Mouse (Mus musculus) liver, embryonic 14.5 days (tissue): ENCODE measurements at regions not wholly inside any gene's neighbourhood (a gene's known extent, or its start where the extent isn't known, plus 50 kb on each side); places are given as distances from the start of the nearest gene placed in this dataset.

Source experiments
- ATAC-seq: fragments of 200-750 bp; cut with Nextera tagmentation; 2 replicates; pipeline ENCODE4 v1.8.0; 2017; ENCODE audit warnings: moderate number of reproducible peaks, mild to moderate bottlenecking, moderate library complexity; ENCODE audit not compliant: insufficient read depth
- DNase-seq, 3 experiments: peaks; one replicate each; pipeline ENCODE4 v3.0.0-alpha.2; 2012 to 2013; ENCODE audit warnings: low read depth in 3 of 3, low spot score in 3 of 3
- H3K27ac ChIP-seq: fragments of 300-500 bp; sonication (generic); 2 replicates; pipeline ENCODE4 v1.5.1; 2014; ENCODE audit warnings: moderate library complexity, mild to moderate bottlenecking, control low read depth, inconsistent platforms
- H3K27me3 ChIP-seq: fragments of 300-500 bp; sonication (generic); 2 replicates; pipeline ENCODE4 v1.6.1; 2014; ENCODE audit warnings: mild to moderate bottlenecking, low read length, moderate library complexity; ENCODE audit not compliant: control insufficient read depth, insufficient read depth
- H3K36me3 ChIP-seq: fragments of 300-500 bp; sonication (generic); replicated peaks from 2 replicates; pipeline ENCODE4 v1.6.1; 2014; ENCODE audit warnings: low read depth; ENCODE audit not compliant: control insufficient read depth, insufficient read depth
- H3K4me1 ChIP-seq, 2 experiments: fragments of 200-500 bp in 1 of 2; fragments of 300-500 bp in 1 of 2; sonication (generic) in 1 of 2; replicated peaks; 2 replicates each; pipeline ENCODE4 v1.6.1; 2012 to 2014; ENCODE audit warnings: antibody characterized with exemption in 1 of 2, inconsistent platforms in 1 of 2, low read length in 1 of 2; ENCODE audit not compliant: control insufficient read depth in 2 of 2, insufficient read depth in 2 of 2
- H3K4me2 ChIP-seq: fragments of 300-500 bp; sonication (generic); 2 replicates; pipeline ENCODE4 v1.6.1; 2014; ENCODE audit warnings: low read depth, mild to moderate bottlenecking, control low read depth, moderate library complexity
- H3K4me3 ChIP-seq, 2 experiments: fragments of 200-500 bp in 1 of 2; fragments of 300-500 bp in 1 of 2; sonication (generic) in 1 of 2; 2 replicates each; pipeline ENCODE4 v1.5.1; 2012 to 2014; ENCODE audit warnings: low read depth in 2 of 2, low read length in 2 of 2, mild to moderate bottlenecking in 2 of 2, control low read depth in 1 of 2, inconsistent platforms in 1 of 2, moderate library complexity in 1 of 2; ENCODE audit not compliant: insufficient read depth in 1 of 2
- H3K9ac ChIP-seq: fragments of 300-500 bp; sonication (generic); replicated peaks from 2 replicates; pipeline ENCODE4 v1.6.1; 2014; ENCODE audit warnings: mild to moderate bottlenecking, control low read depth, moderate library complexity
- H3K9me3 ChIP-seq: fragments of 300-500 bp; sonication (generic); 2 replicates; pipeline ENCODE4 v1.6.1; 2016; ENCODE audit warnings: low read length, mixed read lengths; ENCODE audit not compliant: control insufficient read depth
- CTCF ChIP-seq: IDR thresholded peaks from 2 replicates; pipeline ENCODE4 v1.5.1; 2016; ENCODE audit warnings: antibody characterized with exemption, low read depth, control low read depth
- EP300 ChIP-seq: IDR thresholded peaks from 2 replicates; pipeline ENCODE4 v1.6.1; 2016; ENCODE audit warnings: antibody characterized with exemption, low read depth
- WGBS: fragments of 180-500 bp; shearing (Covaris S2); extraction: QIAGEN DNeasy Blood & Tissue Kit; methylation state at CpG from one replicate; pipeline ENCODE4 v1.1.7; 2014; ENCODE audit not compliant: insufficient replicate concordance; 5-methylcytosine and 5-hydroxymethylcytosine counted together

- 64% methylated on average over 4 of the region's 4 CpGs for WGBS
- H3K9me3 ChIP-seq = peaks cover 2% of the 10 kb centered on the region; the same call in 1 of the 2 replicates
- H3K9ac ChIP-seq = no peak overlapping the region
- H3K27me3 ChIP-seq = no peaks in the 10 kb centered on the region
- no peaks in the 10 kb centered on the region for H3K36me3 ChIP-seq
- ATAC-seq (no peak), DNase-seq (no peak)
- H3K4me1 ChIP-seq = peaks cover 5 to 15% of the 10 kb centered on the region in 2 experiments
- no peak overlapping the region for H3K4me3 ChIP-seq
- H3K4me2 ChIP-seq = no peak overlapping the region
- H3K27ac ChIP-seq = no peak overlapping the region
- TF ChIP-seq EP300 (no peak), CTCF (no peak)
Observed at GRCm38 (mm10) chr3:107822499-107822898, 54.5 kb upstream of the Eps8l3 start.

- no peak for TF ChIP-seq CTCF
- no peak for TF ChIP-seq EP300
- no peak for DNase-seq
- ATAC-seq = no peak
- Histone ChIP-seq H3K27me3 (no peaks in the 10 kb centered on the region), H3K27ac (no peak overlapping the region), H3K36me3 (no peaks in the 10 kb centered on the region), H3K9me3 (peaks cover 2% of the 10 kb centered on the region; the same call in 1 of the 2 replicates), H3K4me3 (no peak overlapping the region), H3K4me1 (peaks cover 5 to 15% of the 10 kb centered on the region in 2 experiments), H3K4me2 (no peak overlapping the region), H3K9ac (no peak overlapping the region)
- 26% methylated on average over 2 of the region's 2 CpGs for WGBS
Observed at GRCm38 (mm10) chr3:107821952-107822351, 55.1 kb upstream of the Eps8l3 start.

- Histone ChIP-seq H3K4me1 (peaks cover 5 to 15% of the 10 kb centered on the region in 2 experiments), H3K9ac (no peak overlapping the region), H3K27ac (no peak overlapping the region), H3K9me3 (peaks cover 2% of the 10 kb centered on the region; the same call in 1 of the 2 replicates), H3K4me3 (no peak overlapping the region), H3K4me2 (peak overlapping the region; percentile 29), H3K36me3 (no peaks in the 10 kb centered on the region), H3K27me3 (no peaks in the 10 kb centered on the region)
- ATAC-seq = peak; percentile 43; the same call in 1 of the 2 replicates
- TF ChIP-seq EP300 (peak; percentile 47), CTCF (no peak)
- 11% methylated on average over 3 of the region's 3 CpGs for WGBS
- DNase-seq = no peak
Observed at GRCm38 (mm10) chr3:107819622-107820021, 57.4 kb upstream of the Eps8l3 start.

DNA sequence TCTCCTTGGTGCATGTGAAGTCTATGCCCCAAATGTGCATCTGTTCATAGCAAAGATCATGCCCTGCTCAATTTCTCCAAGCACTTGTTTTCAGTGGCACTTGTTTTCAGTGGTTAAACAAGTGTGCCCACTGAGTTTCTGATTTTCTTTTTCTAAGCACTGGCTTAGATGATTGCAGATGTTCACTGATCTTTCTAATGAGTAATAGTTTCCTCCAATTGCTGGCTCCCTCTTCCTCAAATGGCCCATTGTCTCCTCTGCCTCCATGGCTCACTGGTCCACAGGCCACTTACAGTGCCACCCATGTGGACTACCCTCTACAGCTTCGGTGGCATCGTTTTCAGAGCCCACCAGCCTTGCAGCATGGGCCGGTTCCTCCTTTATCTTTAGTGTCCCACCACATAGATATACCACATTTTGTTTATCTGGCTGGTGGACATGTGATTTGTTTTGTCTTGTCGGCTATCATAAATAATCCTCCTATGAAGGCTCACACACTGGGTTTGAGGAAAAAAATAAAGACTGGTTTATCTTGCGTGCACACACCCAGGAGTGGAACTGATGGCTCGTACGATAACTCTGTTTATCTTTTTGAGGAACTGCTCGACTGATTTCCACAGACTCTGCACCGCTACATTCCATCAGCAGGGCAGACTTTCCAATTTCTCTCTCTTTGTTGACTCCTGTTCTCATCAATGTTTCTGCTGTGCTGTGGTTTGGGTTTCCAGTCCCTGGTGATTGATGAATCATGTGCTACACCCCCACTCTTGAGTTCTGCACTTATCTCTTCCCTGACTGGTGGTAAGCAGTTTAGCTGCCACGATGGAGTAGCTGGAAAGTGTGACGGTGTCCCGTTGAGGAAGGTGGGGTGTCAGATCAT, 58.2 kb upstream of the Eps8l3 start:
- DNase-seq (peak; percentile 20 to 46 (median 31)), ATAC-seq (peak; percentile 71; the same call in 1 of the 2 replicates)
- H3K27ac ChIP-seq = no peak overlapping the region
- H3K9me3 ChIP-seq = peaks cover 2% of the 10 kb centered on the region; the same call in 1 of the 2 replicates
- TF ChIP-seq EP300 (peak; percentile 59), CTCF (no peak)
- H3K27me3 ChIP-seq = no peaks in the 10 kb centered on the region
- peak overlapping the region; percentile 29 for H3K4me2 ChIP-seq
- no peak overlapping the region for H3K9ac ChIP-seq
- H3K36me3 ChIP-seq = no peaks in the 10 kb centered on the region
- H3K4me3 ChIP-seq = no peak overlapping the region
- WGBS = 2% methylated on average over 12 of the region's 12 CpGs
- peaks cover 5 to 15% of the 10 kb centered on the region in 2 experiments for H3K4me1 ChIP-seq

- 45% methylated on average over 3 of the region's 3 CpGs for WGBS
- Histone ChIP-seq H3K4me1 (peaks cover 5 to 16% of the 10 kb centered on the region in 2 experiments), H3K9me3 (no peaks in the 10 kb centered on the region), H3K36me3 (no peaks in the 10 kb centered on the region), H3K4me3 (no peak overlapping the region), H3K4me2 (no peak overlapping the region), H3K27ac (no peak overlapping the region), H3K9ac (no peak overlapping the region), H3K27me3 (no peaks in the 10 kb centered on the region)
- TF ChIP-seq CTCF (no peak), EP300 (no peak)
- DNase-seq (no peak), ATAC-seq (no peak)
Observed at GRCm38 (mm10) chr3:107816031-107816430, 55.8 kb upstream of the Csf1 start.
